Mouse (Mus musculus) megakaryocyte-erythroid progenitor cell, adult 5-6 weeks (primary cell): ENCODE results near the gene Maats1. TPM values are rescaled to one million over a fixed set of nuclear protein-coding genes. Genes with fewer than 3 reads are reported as not detected.

Source experiments
- ATAC-seq: replicated peaks from 2 replicates; pipeline ENCODE4 v1.8.0; 2016; ENCODE audit warnings: mild to moderate bottlenecking, inconsistent platforms; ENCODE audit not compliant: severe bottlenecking, poor library complexity, low FRiP score, low TSS enrichment
- total RNA-seq, 2 experiments: library from RNA; stranded (forward) in 1 of 2; stranded (reverse) in 1 of 2; fragments of 200-1000, 215-1000 nt in 1 of 2; fragments of >200 nt in 1 of 2; fragmentation: Nextera tagmentation in 1 of 2; gene quantifications; 2 replicates each; pipeline ENCODE4 v1.2.3; 2014 to 2017

The Maats1 gene
- total RNA-seq (2014; fragmentation: Nextera tagmentation) (not detected in 2 replicates), total RNA-seq (2017) (0.04 and 0.66 TPM in 2 replicates)

DNA sequence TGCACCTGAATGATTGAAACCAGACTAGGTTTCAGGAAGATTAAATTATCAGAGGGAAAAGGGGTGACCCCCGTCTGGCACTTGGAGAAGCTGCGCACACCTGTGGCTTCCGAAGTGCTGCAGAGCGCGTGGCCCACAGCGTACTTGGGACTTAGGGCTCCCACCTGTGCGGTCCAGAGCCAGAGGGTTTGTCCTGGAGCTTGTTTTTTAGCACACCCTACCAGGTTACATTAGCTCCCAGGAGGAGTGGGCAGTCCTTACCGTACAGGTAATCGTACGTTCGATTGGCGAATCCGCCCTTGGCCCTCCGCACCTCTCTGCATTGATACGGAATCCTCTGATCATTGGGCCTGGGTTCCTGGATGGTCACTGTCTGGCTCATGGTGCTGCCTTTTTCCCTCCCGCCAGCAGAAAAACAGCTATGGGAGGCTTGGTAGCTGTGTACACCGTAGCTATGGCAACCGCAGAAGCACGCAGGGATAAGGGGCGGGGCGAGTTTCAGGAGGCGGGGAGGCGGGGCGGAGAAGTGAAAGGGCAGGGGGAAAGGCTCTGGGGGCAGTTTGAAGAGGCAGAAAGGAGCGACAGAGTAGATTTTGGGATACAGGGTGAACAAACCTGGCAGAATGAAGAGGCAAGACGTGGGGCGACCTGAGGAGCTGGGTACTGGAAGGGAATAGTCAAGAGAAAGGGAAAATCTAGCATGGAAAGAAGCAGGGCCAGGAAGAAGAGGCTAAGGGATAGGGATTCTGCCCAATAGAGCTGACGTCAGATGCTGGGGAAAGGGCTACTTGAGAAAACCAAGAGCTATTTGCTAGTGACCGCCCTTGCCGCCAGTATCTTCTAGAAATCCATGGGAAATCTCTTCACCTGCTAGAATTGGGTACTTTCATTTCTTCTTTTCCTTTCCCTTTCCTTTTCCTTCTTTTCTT lies at the start of gene Maats1:
Gene Maats1 (minus strand): TSS at position 748 of the 929 bp plus-strand sequence.
- ATAC-seq = peak; percentile 86

DNA sequence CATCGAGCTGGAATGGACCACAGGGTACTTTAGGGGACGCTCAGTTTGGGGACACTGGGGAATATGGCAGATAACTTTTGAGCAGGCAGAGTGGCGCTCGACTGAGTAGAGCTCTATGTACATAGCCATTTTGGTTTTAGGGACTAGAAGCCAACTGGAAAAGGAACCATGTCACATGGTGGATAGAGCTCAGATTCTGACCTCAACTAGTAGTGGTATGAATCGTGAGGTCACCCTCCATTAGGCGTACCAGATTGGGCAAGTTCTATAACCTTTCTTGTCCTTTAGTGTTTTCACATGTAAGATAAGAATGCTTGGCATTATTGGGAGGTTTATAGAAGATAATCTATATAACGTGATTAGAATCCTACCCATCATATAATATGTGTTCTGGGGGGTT lies 48.4 kb upstream of the Maats1 start:
- ATAC-seq = no peak

DNA sequence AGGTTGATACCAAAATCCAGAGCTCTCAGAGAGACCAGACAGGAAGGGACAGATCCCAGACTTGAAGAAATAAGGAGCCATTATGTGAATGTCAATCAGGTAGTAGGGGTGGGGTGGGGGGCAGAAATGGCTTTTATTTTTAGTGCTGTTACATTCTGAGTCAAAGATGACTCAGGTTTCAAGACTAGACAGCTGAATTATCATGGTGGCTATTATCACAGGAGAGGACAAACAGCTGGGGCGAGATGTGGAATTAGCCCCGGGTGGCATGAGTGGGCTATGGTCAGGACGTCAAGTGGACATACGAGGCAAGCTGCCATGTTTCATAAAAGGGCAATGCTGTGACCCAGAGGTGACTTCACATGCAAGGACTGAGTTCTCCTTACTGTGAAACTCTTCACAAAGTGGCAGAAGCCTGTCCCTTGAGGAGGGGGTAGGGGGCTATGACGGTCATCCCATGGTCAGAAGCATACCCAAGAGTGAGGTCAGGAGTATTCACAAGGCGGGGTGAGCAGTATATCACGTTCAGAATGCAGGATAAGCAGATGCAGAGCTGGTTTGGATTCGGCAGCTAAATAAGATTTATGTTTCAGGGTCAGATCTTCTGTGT lies 47.4 kb upstream of the Maats1 start:
- ATAC-seq = no peak

DNA sequence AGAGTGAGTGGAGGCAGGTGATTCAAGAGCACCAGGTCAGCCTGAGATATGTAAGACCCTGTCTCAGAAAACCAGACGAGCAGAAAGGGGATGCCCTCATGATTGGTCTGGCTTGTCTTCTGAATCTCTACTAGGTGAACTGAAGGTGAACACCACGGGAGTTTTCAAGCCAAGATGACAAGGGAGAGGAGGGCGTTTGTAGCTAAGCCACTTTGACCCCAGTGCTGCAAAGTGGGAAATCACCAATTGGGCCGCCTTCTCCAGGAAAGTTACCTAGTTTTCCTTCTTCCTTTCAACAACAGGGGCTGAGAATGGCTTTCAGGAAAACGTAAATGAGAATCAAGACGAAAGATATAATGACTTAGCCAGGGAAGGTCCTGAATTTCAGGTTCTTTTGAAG lies 46.8 kb upstream of the Maats1 start:
- ATAC-seq = no peak

DNA sequence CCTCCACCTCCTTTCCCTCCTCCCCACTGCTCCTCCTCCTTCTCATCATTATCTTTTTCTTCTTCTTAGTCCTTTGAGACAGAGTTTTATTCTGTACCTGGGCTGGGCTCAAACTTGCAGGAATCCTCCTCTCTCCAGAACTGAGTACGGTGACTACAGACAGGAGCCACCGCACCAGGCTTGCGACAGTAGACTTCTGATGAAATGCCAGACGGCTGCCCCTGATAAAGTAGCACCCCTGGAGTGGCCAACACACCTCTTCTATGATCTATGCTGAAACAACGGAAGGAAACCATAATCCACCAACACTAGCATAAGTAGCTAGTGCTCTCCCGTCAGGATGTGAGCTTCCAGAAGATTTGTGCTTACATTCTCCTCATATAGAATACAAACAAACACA lies 45.4 kb upstream of the Maats1 start:
- 0 out of 2 replicates have a peak, but pooled peaks have one; percentile 14 for ATAC-seq

DNA sequence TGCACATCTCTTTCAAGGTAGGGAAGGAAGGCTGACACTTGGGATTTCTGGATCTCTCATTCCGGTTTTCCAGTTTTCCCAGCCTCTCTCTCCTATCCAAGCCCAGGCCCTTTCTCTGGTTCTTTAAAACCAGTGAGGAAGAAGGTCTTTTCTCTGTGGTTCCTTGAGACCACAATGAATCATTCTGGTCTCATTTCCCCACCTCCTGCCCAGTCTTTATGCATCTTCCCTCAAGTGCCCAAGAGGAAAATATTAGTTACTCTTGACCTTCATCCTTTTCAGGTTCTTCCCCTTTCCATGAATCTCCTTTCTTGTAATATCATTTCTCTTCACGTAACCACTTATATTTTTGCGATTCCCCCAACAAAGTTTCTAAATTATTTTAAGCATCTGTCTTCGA lies 43.8 kb upstream of the Maats1 start:
- ATAC-seq = no peak

DNA sequence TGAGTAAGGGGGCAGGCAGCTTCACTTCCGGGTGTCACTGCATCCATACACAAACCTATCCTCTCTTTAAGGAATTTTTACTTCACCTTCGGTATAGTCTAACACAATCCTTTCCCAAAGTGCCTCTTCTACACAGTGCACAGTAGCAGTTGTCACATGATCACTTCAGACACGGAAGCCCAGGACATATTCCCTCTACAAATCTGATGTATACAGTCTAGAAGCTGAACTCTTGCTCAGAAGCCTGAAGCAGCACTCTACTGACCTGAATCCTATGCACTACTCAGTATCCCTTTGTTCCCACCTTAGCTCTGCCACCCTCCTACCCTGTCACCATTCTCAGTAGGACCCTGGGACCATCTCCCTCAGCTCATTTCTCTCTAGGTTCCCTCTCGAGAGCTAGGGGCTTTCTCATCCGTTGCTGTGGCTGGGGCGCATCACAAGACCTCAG lies 43.3 kb upstream of the Maats1 start:
- no peak for ATAC-seq

DNA sequence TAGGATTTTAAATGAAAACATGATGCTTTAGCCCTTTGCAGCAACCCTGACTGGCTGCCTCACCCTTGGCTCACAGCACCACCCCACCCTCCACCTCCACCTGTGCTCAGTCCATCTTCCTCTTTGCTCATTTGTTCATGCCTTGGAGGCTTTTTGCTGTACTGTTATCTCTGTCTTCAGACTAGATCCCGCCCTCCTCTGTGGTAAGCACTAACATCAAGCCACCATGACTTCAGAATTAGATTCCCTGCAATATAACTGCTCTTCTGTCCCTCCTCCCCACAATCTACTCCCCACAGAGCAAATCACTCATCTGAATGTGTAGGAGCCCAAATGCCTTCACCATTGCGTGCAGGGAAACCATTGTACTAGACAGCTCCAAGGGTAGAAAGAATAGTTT lies 41.7 kb upstream of the Maats1 start:
- ATAC-seq = peak; percentile 92

DNA sequence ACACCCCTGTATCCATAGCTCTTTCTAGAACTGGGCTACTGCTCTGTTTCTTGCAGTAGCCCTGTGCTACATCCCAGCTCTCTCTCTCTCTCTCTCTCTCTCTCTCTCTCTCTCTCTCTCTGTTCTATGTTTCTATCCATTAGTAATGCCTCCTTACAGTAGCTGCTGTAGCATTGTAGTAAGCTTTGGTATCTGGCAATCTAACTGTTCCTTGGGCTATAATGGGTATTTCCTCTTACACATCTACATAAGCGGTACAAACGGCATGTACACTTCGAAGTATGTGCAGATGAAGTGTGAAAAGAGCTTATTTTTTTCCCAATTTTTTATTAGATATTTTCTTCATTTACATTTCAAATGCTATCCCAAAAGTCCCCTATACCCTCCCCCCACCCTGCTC lies 38.0 kb upstream of the Maats1 start:
- ATAC-seq = no peak

DNA sequence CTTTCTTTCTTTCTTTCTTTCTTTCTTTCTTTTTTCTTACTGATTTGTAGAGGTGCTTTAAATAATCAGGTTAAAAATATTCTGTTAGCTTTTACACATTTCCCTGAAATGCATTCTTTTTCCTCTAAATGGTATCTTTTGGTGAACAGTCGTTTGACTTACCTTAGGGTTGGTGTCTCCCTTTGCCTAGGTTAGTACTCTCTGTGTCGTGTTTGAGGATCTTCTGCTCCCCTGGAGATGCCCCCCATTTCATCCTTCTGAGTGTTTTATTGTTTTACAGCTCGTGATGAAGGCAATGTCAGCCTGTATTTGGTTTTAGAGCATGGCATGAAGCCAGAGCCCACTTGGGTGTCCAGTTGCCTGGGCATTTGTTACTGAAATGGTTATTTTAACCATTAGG lies 37.5 kb upstream of the Maats1 start:
- ATAC-seq = no peak

DNA sequence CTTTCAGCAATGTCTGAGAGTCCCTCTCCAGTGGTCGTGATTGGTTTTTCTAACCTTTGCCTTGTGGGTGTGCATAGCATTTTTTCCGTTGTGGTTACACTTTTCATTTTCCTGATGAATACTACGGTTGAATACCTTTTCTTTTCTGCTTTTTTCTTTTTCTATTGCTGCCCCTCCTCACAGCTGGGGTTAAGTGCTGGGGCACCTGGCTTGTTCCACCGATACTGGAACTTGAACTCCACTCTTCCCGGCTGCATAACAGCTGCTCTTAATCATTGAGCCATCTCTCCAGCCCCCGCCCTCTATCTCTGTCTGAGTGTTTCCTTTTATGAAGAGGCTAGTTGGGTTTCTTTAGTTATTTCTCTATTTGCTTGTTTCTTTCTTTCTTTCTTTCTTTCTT lies 37.1 kb upstream of the Maats1 start:
- no peak for ATAC-seq

DNA sequence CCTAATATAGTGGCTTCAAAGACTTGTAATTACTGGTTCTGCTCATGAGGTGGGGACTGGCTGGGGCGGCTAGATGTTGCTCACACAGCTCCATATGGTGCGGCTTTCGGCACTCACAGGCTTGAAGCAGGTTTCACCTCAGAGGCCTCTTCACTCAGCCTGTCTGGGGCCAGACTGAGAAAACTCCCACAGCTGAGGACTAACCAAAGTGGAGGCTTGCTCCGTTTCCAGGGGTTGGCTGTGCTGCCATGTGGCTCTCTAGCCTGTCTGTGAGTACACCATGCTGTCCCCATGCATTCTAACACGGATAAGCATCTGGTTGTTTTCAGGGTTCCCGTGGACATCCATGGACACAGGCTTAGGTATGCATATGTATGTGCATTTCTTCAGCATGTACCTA lies 36.6 kb upstream of the Maats1 start:
- ATAC-seq = no peak

DNA sequence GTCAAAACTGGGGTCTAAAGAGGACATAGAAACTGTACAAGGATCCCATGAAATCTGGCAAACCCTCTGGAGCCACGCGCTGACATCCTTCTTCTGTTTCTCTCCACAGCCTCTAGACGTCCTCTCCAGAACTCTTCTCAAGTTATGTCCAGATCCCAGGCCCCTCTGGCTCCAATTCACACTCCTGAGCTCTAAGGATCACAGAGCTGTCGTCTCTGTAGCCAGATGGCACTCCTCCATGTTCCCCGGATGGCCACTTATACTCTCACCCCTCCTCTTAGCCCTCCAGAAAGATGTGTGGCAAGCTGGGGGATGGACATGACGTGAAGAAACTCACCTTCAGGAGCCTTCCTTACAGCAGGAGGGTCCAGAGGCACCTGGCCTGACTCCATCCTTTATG lies 35.6 kb upstream of the Maats1 start:
- ATAC-seq = no peak

DNA sequence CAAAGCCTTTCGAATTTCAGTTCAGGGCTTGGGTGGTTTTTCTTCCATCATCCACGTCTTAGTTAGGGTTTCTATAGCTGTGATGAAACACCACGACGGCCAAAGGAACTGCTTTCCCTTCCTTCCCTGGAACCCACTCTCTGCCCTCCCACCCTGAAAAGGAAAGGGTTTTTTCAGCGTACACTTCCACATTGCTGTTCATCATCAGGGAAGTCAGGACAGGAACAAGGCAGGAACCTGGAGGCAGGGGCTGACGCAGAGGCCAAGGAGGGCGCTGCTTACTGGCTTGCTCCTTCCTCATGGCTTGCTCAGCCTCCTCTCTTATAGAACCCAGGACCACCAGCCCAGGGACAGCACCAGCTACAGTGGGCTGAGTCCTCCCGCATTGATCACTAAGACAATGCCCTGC lies 34.9 kb upstream of the Maats1 start:
- no peak for ATAC-seq

DNA sequence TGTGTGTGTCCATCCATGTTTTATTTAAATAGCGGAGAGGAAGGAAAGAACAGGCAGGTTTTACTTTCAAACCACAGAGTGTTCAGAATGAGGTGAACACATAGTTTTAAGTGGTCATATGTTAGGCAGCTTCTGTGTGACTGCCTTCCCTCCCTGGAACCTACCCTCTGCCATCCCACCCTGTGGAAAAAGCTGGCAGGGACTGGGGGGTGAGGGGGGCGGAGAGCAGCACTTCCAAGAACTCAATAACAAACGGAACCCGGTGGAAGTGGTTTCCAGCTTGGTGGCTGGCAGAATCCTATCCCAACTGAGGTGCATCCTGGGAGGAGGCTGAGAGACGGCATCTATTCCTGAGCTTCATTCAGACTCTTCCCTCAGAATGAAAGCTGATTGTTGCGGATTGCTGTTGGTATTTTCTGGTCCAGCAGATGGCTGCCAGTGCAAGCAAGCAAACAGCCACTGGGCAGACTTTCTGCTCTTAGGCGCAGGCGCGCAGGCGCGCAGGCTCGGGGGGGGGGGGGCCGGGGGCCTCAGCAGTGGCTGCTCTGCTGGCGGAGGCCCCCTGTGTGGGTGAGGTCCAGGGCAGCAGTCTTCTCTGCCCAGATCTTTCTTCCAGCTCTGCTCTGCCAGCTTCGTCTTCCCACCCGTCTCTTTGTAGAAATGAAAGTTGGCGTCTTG lies 34.4 kb upstream of the Maats1 start:
- no peak for ATAC-seq

DNA sequence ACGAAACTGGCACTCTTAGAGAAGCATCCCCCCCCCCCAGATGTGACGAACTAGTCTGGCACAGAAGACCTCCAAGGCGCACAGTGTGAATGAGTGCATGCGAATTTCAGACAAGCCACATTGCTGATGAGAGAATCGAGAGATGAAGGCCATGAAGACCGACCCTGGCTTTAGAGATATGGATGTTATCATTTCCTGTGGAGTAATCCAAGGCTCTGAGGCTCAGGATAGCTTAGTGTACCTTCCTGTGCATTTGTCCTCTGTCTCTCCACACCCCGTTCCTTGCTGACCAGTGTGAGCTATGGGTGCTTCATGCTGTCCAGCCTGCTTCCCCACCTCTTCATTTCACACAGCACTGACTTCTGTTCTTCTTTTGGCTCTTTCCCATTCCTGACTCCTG lies 33.2 kb upstream of the Maats1 start:
- no peak for ATAC-seq

DNA sequence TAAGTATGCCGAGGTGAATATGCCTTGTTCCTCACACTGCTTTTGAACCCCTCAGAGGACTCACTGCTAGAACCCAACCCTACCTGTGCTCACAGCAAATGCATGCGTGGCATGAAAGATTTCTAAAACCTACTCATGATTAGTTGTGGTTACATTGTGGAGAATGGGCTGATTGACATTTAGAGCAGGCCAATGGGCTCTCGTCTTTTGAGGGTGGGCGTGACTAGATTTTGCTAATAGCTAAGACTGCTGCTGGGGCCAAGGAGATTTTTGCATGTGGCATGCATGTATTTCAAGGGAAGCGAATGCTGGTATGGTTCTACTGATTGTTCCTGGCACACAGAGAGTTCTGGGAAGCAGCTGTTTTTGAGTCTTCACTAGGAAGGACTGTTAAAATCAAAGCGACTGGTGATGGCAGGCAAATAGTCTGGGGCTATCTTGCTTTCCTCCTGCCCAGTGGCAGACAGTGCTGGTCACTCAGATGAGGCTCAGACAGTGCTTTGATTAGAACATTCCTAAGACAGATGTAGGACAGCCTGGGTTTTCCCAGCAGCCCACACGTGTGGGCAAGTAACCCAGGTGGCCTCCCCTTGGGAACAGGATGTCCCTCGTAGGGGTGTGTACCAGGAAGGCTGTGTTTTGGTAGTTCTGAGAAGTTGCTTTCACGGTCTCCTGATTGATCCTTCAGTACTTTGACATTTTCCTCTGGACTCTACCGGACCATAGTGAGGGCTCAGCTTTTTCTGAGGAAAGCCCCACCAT lies 32.6 kb upstream of the Maats1 start:
- ATAC-seq = peak; percentile 56

DNA sequence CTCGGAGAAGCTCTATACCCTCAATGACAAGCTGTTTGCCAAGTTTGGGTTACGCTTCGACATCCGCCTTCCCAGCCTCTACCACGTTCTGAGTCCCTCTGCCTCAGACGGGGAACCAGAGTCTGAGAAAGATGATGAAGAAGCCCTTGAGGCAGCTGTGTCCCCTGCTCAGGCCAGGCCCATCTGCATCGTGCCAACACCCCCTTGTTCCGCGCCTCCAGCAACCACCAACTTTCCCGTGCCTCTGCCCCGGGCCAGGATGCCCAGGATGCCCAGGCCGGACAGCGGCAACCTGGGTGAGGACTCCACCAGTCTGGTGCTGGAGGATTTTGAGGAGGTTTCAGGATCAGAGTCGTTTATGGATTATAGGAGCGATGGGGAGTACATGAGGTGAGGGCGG lies 32.0 kb upstream of the Maats1 start:
- ATAC-seq = no peak

DNA sequence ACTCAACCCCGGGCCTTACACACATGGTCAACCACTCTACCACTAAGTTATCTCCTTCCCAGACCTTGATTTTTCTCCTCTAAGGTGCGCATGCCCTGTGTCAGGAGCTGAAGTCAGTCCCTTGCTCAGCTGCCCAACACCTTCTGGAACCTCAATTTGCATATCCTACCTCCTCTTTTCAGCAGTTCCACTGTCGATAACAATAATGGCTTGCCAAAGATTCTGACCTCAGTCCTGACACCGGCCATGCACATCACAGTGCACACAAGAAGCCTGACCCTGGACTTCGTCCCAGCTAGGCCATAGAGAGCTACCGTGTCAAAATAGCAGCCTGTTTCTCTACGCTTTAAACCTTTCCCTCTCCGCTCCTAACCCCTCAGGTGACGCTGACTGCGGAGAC lies 31.5 kb upstream of the Maats1 start:
- no peak for ATAC-seq

DNA sequence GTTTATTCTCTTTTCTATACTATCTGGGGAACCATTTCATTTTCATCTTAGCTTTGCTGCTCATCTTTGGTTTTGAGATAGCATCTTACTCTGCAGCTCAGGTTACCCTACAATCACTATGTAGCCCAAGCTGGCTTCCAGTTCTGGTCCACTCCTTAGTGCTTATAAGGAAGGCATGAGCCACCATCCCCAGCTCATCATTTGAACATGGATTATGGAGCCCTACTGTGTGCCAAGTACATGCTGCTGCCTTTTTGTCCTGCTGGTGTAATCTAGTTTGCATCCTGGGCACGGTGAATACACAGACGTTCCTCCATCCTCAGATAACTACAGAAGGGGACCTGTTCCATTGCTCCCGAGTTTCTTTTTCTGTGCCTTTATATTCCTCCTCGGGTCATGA lies 30.9 kb upstream of the Maats1 start:
- no peak for ATAC-seq
